Mouse (Mus musculus) intestine, postnatal 0 days (tissue): ENCODE results near the gene Ctr9. TPM values are rescaled to one million over a fixed set of nuclear protein-coding genes. Genes with fewer than 3 reads are reported as not detected.
A peak's percentile ranks its signal among the peaks of the same experiment; 100 is the strongest.

Experiments used
- ATAC-seq: fragments of 200-750 bp; cut with Nextera tagmentation; 2 replicates; pipeline ENCODE4 v1.8.0; 2017; ENCODE audit warnings: mild to moderate bottlenecking, moderate TSS enrichment, moderate library complexity
- H3K27ac ChIP-seq: fragments of 300-500 bp; sonication (generic); 2 replicates; pipeline ENCODE4 v1.5.1; 2014; ENCODE audit warnings: mild to moderate bottlenecking, low read depth, low read length, moderate library complexity
- H3K27me3 ChIP-seq: fragments of 300-500 bp; sonication (generic); replicated peaks from 2 replicates; pipeline ENCODE4 v1.6.1; 2014; ENCODE audit warnings: low read length, mixed read lengths; ENCODE audit not compliant: control insufficient read depth, insufficient read depth
- H3K36me3 ChIP-seq: fragments of 300-500 bp; sonication (generic); 2 replicates; pipeline ENCODE4 v1.6.1; 2014; ENCODE audit warnings: mild to moderate bottlenecking, moderate library complexity; ENCODE audit not compliant: control insufficient read depth, insufficient read depth
- H3K4me1 ChIP-seq: fragments of 300-500 bp; sonication (generic); replicated peaks from 2 replicates; pipeline ENCODE4 v1.6.1; 2014; ENCODE audit warnings: antibody characterized with exemption, low read length, mixed read lengths; ENCODE audit not compliant: control insufficient read depth, insufficient read depth
- H3K4me2 ChIP-seq: fragments of 300-500 bp; sonication (generic); replicated peaks from 2 replicates; pipeline ENCODE4 v1.6.1; 2014; ENCODE audit warnings: low read depth, mild to moderate bottlenecking, moderate library complexity
- H3K4me3 ChIP-seq: fragments of 300-500 bp; sonication (generic); 2 replicates; pipeline ENCODE4 v1.5.1; 2014; ENCODE audit warnings: low read depth, low read length
- H3K9ac ChIP-seq: fragments of 300-500 bp; sonication (generic); 2 replicates; pipeline ENCODE4 v1.6.1; 2014; ENCODE audit warnings: mild to moderate bottlenecking, low read depth, low read length
- H3K9me3 ChIP-seq: fragments of 300-500 bp; sonication (generic); 2 replicates; pipeline ENCODE4 v1.6.1; 2016; ENCODE audit warnings: mixed run types; ENCODE audit not compliant: control insufficient read depth
- CTCF ChIP-seq: sonication (generic); IDR thresholded peaks from 2 replicates; pipeline ENCODE4 v1.5.1; 2016; ENCODE audit warnings: low read depth, mild to moderate bottlenecking, control low read depth, antibody characterized with exemption, moderate library complexity
- WGBS: fragments of 180-500 bp; shearing (Covaris S2); extraction: QIAGEN DNeasy Blood & Tissue Kit; methylation state at CpG from one replicate; pipeline ENCODE4 v1.1.7; 2014; 5-methylcytosine and 5-hydroxymethylcytosine counted together
- polyA plus RNA-seq: library from polyadenylated mRNA; unstranded; fragments of >200 nt; fragmentation: Nextera tagmentation; extraction: Ambion mirVana; gene quantifications from 2 replicates; pipeline ENCODE4 v1.2.1, GENCODE M21; 2015

Gene Ctr9
- 23.2 and 30.8 TPM in 2 replicates for polyA plus RNA-seq

GRCm38 (mm10) chr7:111028281-111029045 is at the start of gene Ctr9:
Ctr9 (plus strand) TSS chr7:111028951.
- peak within 1 kb of the TSS; percentile 80 for H3K4me3 ChIP-seq
- H3K4me1 ChIP-seq, result peaks cover 6% of the 10 kb centered on the region; the same call in 1 of the 2 replicates
- H3K4me2 ChIP-seq, result peak within 1 kb of the TSS; percentile 81
- TF ChIP-seq CTCF, result no peak
- H3K9me3 ChIP-seq, result no peaks in the 10 kb centered on the region
- H3K36me3 ChIP-seq, result peaks cover 5% of the 10 kb centered on the region; the same call in 1 of the 2 replicates
- WGBS, result 5% methylated on average over 45 of the region's 45 CpGs
- H3K9ac ChIP-seq, result peak within 1 kb of the TSS; percentile 69
- ATAC-seq, result peak; percentile 95
- H3K27me3 ChIP-seq, result no peaks in the 10 kb centered on the region
- H3K27ac ChIP-seq, result peak within 1 kb of the TSS; percentile 85

- H3K9ac ChIP-seq, result 0 out of 2 replicates have a peak overlapping the region, but pooled peaks have one; percentile 34
- WGBS, result 37% methylated on average over 8 of the region's 8 CpGs
- peak overlapping the region; percentile 48 for H3K4me2 ChIP-seq
- H3K4me3 ChIP-seq, result peak overlapping the region; percentile 26
- no peak overlapping the region for H3K27ac ChIP-seq
- TF ChIP-seq CTCF, result no peak
- no peaks in the 10 kb centered on the region for H3K27me3 ChIP-seq
- no peaks in the 10 kb centered on the region for H3K36me3 ChIP-seq
- H3K9me3 ChIP-seq, result no peaks in the 10 kb centered on the region
- ATAC-seq, result no peak
- peaks cover 8% of the 10 kb centered on the region for H3K4me1 ChIP-seq
These were observed 47.7 kb upstream of the Ctr9 start for GRCm38 (mm10) chr7:110981036-110981435.

GRCm38 (mm10) chr7:110982053-110982705 is 46.6 kb upstream of the Ctr9 start, which contains the start of gene Mrvi1:
Mrvi1 (minus strand) TSS chr7:110982461.
- no peak for TF ChIP-seq CTCF
- 0 out of 2 replicates have a peak, but pooled peaks have one; percentile 25 for ATAC-seq
- no peaks in the 10 kb centered on the region for H3K36me3 ChIP-seq
- H3K27ac ChIP-seq, result peak within 1 kb of the TSS; percentile 51
- H3K9ac ChIP-seq, result 0 out of 2 replicates have a peak within 1 kb of the TSS, but pooled peaks have one; percentile 22
- H3K27me3 ChIP-seq, result no peaks in the 10 kb centered on the region
- 42% methylated on average over 7 of the region's 7 CpGs for WGBS
- peak within 1 kb of the TSS; percentile 26 for H3K4me3 ChIP-seq
- peaks cover 9% of the 10 kb centered on the region for H3K4me1 ChIP-seq
- no peaks in the 10 kb centered on the region for H3K9me3 ChIP-seq
- H3K4me2 ChIP-seq, result peak within 1 kb of the TSS; percentile 48

- Histone ChIP-seq H3K4me3 (no peak overlapping the region), H3K27me3 (no peaks in the 10 kb centered on the region), H3K4me2 (peak overlapping the region; percentile 48; the same call in 1 of the 2 replicates), H3K9me3 (no peaks in the 10 kb centered on the region), H3K27ac (peak overlapping the region; percentile 51), H3K36me3 (no peaks in the 10 kb centered on the region), H3K9ac (no peak overlapping the region), H3K4me1 (peaks cover 9% of the 10 kb centered on the region)
- no peak for ATAC-seq
- 44% methylated on average over 4 of the region's 4 CpGs for WGBS
- peak; percentile 88 for TF ChIP-seq CTCF
These were observed 46.0 kb upstream of the Ctr9 start for GRCm38 (mm10) chr7:110982764-110983163.

- ATAC-seq, result no peak
- Histone ChIP-seq H3K9ac (no peak overlapping the region), H3K4me3 (no peak overlapping the region), H3K27ac (0 out of 2 replicates have a peak overlapping the region, but pooled peaks have one; percentile 31), H3K27me3 (no peaks in the 10 kb centered on the region), H3K4me1 (peaks cover 9% of the 10 kb centered on the region), H3K4me2 (no peak overlapping the region), H3K9me3 (no peaks in the 10 kb centered on the region), H3K36me3 (no peaks in the 10 kb centered on the region)
- WGBS, result 41% methylated on average over 5 of the region's 5 CpGs
- TF ChIP-seq CTCF, result no peak
These were observed 45.1 kb upstream of the Ctr9 start for GRCm38 (mm10) chr7:110983621-110984020.
